Comparison of ENCODE assay signal across 8 mouse cellular contexts in genomic region chr13:76017974-76018843, GRCm38 (mm10). TPM values are rescaled to one million over a fixed set of nuclear protein-coding genes. Genes with fewer than 3 reads are reported as not detected.
DNase-seq lines count a peak whose midpoint lies in the region; ATAC-seq lines count a peak whose summit lies in the region.

Gene Rfesd (minus strand): TSS chr13:76018719.

- no peaks in the 10 kb centered on the region for H3K4me1 ChIP-seq in brown adipose tissue, adult 24 weeks (ENCODE audit: control insufficient read depth, insufficient read depth, insufficient read length, low read length)
- peaks cover 2 to 9% of the 10 kb centered on the region in 2 experiments; a peak in 3 of 4 replicates for H3K4me1 ChIP-seq in heart, embryonic 14.5 days (ENCODE audit: control insufficient read depth in 2 of 2, insufficient read depth in 2 of 2, low read length in 2 of 2)
- H3K4me1 ChIP-seq in liver, embryonic 13.5 days (replicated peaks): peaks cover 17% of the 10 kb centered on the region
- H3K4me1 ChIP-seq in stomach, embryonic 16.5 days (ENCODE audit: control insufficient read depth, insufficient read depth, low read length): peaks cover 5% of the 10 kb centered on the region

- peak within 1 kb of the TSS; percentile 96 for H3K9ac ChIP-seq in heart, embryonic 14.5 days (ENCODE audit: low read length)
- H3K9ac ChIP-seq in liver, embryonic 13.5 days: peak within 1 kb of the TSS; percentile 86
- H3K9ac ChIP-seq in stomach, embryonic 16.5 days (ENCODE audit: low read length): peak within 1 kb of the TSS; percentile 95

- peak; percentile 99 for DNase-seq in CD4-positive, CD25-positive, alpha-beta regulatory T cell, adult 2 months (ENCODE audit: low read depth, low spot score)
- peak; percentile 96 for DNase-seq in fibroblast of lung, adult 2 months (ENCODE audit: low read depth)
- DNase-seq in kidney, postnatal 14 days: peak; percentile 99
- DNase-seq in liver, embryonic 13.5 days: peak; percentile 96
- DNase-seq in neural tube, embryonic 10.5 days (ENCODE audit: extremely low spot score, low spot score): peak; percentile 96

- H3K27ac ChIP-seq in brown adipose tissue, adult 24 weeks (replicated peaks; ENCODE audit: low read depth, low read length): peak within 1 kb of the TSS; percentile 97
- peak within 1 kb of the TSS; percentile 96 for H3K27ac ChIP-seq in heart, embryonic 14.5 days (replicated peaks in 1 of 2; ENCODE audit: control insufficient read depth in 1 of 2, insufficient read depth in 1 of 2, low read depth in 2 of 2, low read length in 2 of 2)
- peak within 1 kb of the TSS; percentile 98 for H3K27ac ChIP-seq in liver, embryonic 13.5 days
- peak within 1 kb of the TSS; percentile 98 for H3K27ac ChIP-seq in stomach, embryonic 16.5 days (ENCODE audit: low read length)

- no peaks in the 10 kb centered on the region for H3K36me3 ChIP-seq in heart, embryonic 14.5 days (ENCODE audit: control insufficient read depth, insufficient read depth, low read length)
- H3K36me3 ChIP-seq in liver, embryonic 13.5 days: no peaks in the 10 kb centered on the region
- H3K36me3 ChIP-seq in stomach, embryonic 16.5 days (ENCODE audit: control insufficient read depth, insufficient read depth, low read length): no peaks in the 10 kb centered on the region

- peak within 1 kb of the TSS; percentile 80 for H3K4me3 ChIP-seq in brown adipose tissue, adult 24 weeks (ENCODE audit: insufficient read depth, low read depth, low read length)
- peak within 1 kb of the TSS; percentile 77 to 81 for H3K4me3 ChIP-seq in heart, embryonic 14.5 days (ENCODE audit: control insufficient read depth in 1 of 2, insufficient read depth in 1 of 2, low read depth in 1 of 2, low read length in 2 of 2)
- peak within 1 kb of the TSS; percentile 77 for H3K4me3 ChIP-seq in liver, embryonic 13.5 days (replicated peaks)
- H3K4me3 ChIP-seq in stomach, embryonic 16.5 days (replicated peaks; ENCODE audit: low read length): peak within 1 kb of the TSS; percentile 85

- H3K9me3 ChIP-seq in heart, embryonic 14.5 days (ENCODE audit: control insufficient read depth, low read length): no peaks in the 10 kb centered on the region
- no peaks in the 10 kb centered on the region for H3K9me3 ChIP-seq in liver, embryonic 13.5 days (replicated peaks)
- no peaks in the 10 kb centered on the region for H3K9me3 ChIP-seq in stomach, embryonic 16.5 days (replicated peaks; ENCODE audit: control insufficient read depth, low read length)

- H3K4me2 ChIP-seq in heart, embryonic 14.5 days (ENCODE audit: low read length): peak within 1 kb of the TSS; percentile 82
- H3K4me2 ChIP-seq in liver, embryonic 13.5 days: peak within 1 kb of the TSS; percentile 77
- peak within 1 kb of the TSS; percentile 73 for H3K4me2 ChIP-seq in stomach, embryonic 16.5 days (ENCODE audit: low read depth, low read length)

- WGBS in heart, embryonic 14.5 days: under 1% methylated on average over 50 of the region's 50 CpGs
- WGBS in liver, embryonic 13.5 days (ENCODE audit: insufficient replicate concordance): under 1% methylated on average over 50 of the region's 50 CpGs
- WGBS in stomach, embryonic 16.5 days: under 1% methylated on average over 50 of the region's 50 CpGs

- ATAC-seq in heart, embryonic 14.5 days (ENCODE audit: insufficient number of reproducible peaks, insufficient read depth, low FRiP score, low read depth): peak; percentile 100
- ATAC-seq in liver, embryonic 13.5 days (ENCODE audit: low read depth): peak; percentile 86
- ATAC-seq in stomach, embryonic 16.5 days (ENCODE audit: insufficient read depth, low FRiP score): peak; percentile 100

- H3K27me3 ChIP-seq in heart, embryonic 14.5 days (ENCODE audit: control insufficient read depth, insufficient read depth, low read length): no peaks in the 10 kb centered on the region
- no peaks in the 10 kb centered on the region for H3K27me3 ChIP-seq in liver, embryonic 13.5 days
- no peaks in the 10 kb centered on the region for H3K27me3 ChIP-seq in stomach, embryonic 16.5 days (ENCODE audit: control insufficient read depth, insufficient read depth, low read length)

RNA-seq across cellular contexts. Expression of gene Rfesd, which starts in this region (rescaled TPM):
- polyA plus RNA-seq in brown adipose tissue, adult 24 weeks (2012; ENCODE audit: insufficient read depth, insufficient read length, missing spikeins): 46.9 and 79.7 TPM in 2 replicates
- 15.3 and 15.8 TPM in 2 replicates for polyA plus RNA-seq in heart, embryonic 14.5 days (2014; fragmentation: Nextera tagmentation; extraction: Ambion mirVana)
- 241 and 244 TPM in 2 replicates for polyA plus RNA-seq in liver, embryonic 13.5 days (2015; fragmentation: Nextera tagmentation; extraction: Ambion mirVana)
- polyA plus RNA-seq in stomach, embryonic 16.5 days (2015; fragmentation: Nextera tagmentation; extraction: Ambion mirVana): 19.8 and 23.5 TPM in 2 replicates

Comparison
In these comparisons a context has a peak if more than half of its experiments do, and no peak if none do; other contexts are left out.
1. Peak in every context shown above with its lines: DNase-seq, ATAC-seq, H3K4me3 ChIP-seq and H3K27ac ChIP-seq.